Mouse (Mus musculus) frontal cortex, postnatal 10 days (tissue): ENCODE results near the gene Fut7.
A peak's percentile ranks its signal among the peaks of the same experiment; 100 is the strongest.

ENCODE experiments used
- DNase-seq, 2 experiments: peaks; one replicate each; pipeline ENCODE4 v3.0.0; 2022; ENCODE audit warnings: low spot score in 2 of 2, mixed read lengths in 1 of 2

Gene Fut7

GRCm38 (mm10) chr2:25423626-25424025 lies 559 bp downstream of the Fut7 start:
- DNase-seq = no peak

- DNase-seq = no peak
Measured at GRCm38 (mm10) chr2:25425481-25425880, 2.4 kb downstream of the Fut7 start.

- DNase-seq = peak in 1 of 2 experiments; percentile 63
Measured at GRCm38 (mm10) chr2:25426721-25427191, 3.7 kb downstream of the Fut7 start.

GRCm38 (mm10) chr2:25427256-25427655 lies 4.2 kb downstream of the Fut7 start:
- DNase-seq = no peak

- DNase-seq = peak; percentile 93
Measured at GRCm38 (mm10) chr2:25428442-25429236, 5.6 kb downstream of the Fut7 start, which contains the start of gene Abca2. TSS of gene Abca2 (plus strand) at chr2:25428703.

GRCm38 (mm10) chr2:25429435-25430180 lies 6.5 kb downstream of the Fut7 start:
- no peak for DNase-seq

- no peak for DNase-seq
Measured at GRCm38 (mm10) chr2:25430395-25431233, 7.5 kb downstream of the Fut7 start.

GRCm38 (mm10) chr2:25431308-25431855 lies 8.3 kb downstream of the Fut7 start:
- no peak for DNase-seq

GRCm38 (mm10) chr2:25432326-25433098 lies 9.4 kb downstream of the Fut7 start:
- no peak for DNase-seq

GRCm38 (mm10) chr2:25433101-25433500 lies 10.0 kb downstream of the Fut7 start:
- DNase-seq = no peak

GRCm38 (mm10) chr2:25434292-25434691 lies 11.2 kb downstream of the Fut7 start:
- no peak for DNase-seq

- no peak for DNase-seq
Measured at GRCm38 (mm10) chr2:25436286-25436820, 13.3 kb downstream of the Fut7 start.

- DNase-seq = no peak
Measured at GRCm38 (mm10) chr2:25441067-25441466, 18.0 kb downstream of the Fut7 start.

GRCm38 (mm10) chr2:25442682-25443081 lies 19.6 kb downstream of the Fut7 start:
- DNase-seq = no peak

GRCm38 (mm10) chr2:25450853-25451647 lies 28.0 kb downstream of the Fut7 start:
- no peak for DNase-seq

GRCm38 (mm10) chr2:25452951-25453350 lies 29.9 kb downstream of the Fut7 start:
- DNase-seq = no peak

- DNase-seq = no peak
Measured at GRCm38 (mm10) chr2:25456205-25456953, 33.3 kb downstream of the Fut7 start, which contains the start of gene Clic3. TSS of gene Clic3 (plus strand) at chr2:25456838.

GRCm38 (mm10) chr2:25457022-25457896 lies 34.2 kb downstream of the Fut7 start:
- DNase-seq = no peak
